Mouse (Mus musculus) brain, adult 2 months (tissue): ENCODE data around the gene Dok4.
A peak's percentile ranks its signal among the peaks of the same experiment; 100 is the strongest.
"Not testable (repeated sequence)": the region's sequence is repeated elsewhere in the genome, so short reads cannot be mapped to it uniquely, and the experiment has no call there.

Source experiments
- DNase-seq: peaks from one replicate; pipeline ENCODE4 v3.0.0; 2011; ENCODE audit warnings: low read depth, low spot score

Gene Dok4

DNA sequence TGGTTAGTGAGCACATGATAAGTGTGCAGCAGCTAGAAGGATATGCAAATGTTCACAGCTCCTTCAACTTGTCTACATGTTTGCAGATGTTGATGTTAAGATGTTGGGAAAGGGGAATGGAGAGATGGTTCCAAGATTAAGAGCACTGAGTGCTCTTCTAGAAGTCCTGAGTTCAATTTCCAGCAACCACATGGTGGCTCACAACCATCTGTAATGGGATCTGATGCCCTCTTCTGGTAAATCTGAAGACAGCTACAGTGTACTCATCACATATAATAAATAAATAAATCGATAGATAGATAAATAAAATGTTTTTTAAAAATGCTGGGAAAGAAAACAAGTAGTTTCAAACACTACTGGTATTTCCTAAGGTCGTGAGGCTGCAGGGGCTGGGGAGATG lies 34.9 kb downstream of the Dok4 start:
- DNase-seq: no peak

DNA sequence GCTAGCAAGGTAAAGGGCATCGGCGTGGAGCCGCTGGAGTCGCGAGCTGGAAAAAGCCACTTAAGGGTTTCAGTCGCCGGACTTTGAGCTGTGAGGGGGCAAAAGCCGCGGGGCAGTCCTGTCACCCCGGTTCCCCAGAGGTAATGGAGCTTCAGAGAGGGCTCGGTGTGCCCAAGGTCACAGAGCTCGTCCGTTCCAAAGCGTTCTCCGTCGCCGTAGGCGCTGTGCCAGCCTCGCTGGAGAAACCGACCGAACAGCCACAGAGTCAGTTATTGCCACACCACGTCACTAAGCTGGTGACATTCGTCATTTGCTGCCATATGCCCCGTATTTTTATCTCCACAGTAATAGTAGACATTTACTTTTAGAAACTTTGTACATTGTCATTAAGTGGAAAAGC lies 37.5 kb downstream of the Dok4 start:
- peak; percentile 81 for DNase-seq

DNA sequence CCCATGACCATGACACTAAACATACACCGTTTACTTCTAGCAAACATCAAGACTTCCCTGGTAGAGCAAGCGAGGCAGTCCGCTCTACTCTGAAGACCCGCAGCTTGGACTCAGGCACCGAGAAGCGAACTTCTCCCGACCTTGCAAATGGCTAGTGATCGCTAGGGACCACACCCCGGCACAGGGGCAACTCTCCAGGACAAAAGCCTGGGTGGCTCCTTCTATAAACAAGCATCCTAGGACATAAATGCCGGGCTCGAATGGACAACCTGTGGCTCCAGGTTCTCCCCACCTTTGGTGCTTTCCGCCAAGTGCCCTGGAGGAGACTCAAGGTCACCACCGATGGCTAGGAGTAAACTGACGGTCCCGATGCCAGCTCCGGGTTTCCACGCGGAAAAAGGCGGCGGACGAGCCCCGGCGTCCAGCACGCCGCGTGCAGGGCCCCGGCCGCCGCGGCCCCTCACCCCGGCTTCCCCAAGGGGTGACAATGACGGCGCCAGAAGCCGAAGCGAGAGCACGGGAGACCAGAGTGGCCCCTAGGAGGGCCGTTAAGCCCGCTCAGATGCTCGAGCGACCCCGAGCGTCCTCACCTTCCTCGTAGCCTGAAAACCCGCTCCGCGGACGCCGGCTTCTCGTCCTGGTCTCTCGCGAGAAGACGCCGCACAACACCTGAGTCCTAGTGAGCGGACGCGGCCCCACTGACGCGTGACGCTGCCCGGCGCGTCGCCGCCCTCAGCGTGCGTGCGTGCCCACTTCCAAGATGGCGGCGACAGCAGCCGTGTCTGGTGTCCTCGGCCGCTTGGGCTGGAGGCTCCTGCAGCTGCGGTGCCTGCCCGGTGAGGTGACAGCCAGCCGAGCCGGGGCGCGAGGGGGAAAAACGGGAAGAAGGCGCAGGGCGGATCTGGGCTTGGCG lies 38.2 kb downstream of the Dok4 start, which contains the start of the genes Coq9 and Ciapin1:
TSS of gene Coq9 (plus strand) at position 660 of the 913 bp plus-strand sequence.
TSS of gene Ciapin1 (minus strand) at position 697 of the 913 bp plus-strand sequence.
- DNase-seq: peak; percentile 98

DNA sequence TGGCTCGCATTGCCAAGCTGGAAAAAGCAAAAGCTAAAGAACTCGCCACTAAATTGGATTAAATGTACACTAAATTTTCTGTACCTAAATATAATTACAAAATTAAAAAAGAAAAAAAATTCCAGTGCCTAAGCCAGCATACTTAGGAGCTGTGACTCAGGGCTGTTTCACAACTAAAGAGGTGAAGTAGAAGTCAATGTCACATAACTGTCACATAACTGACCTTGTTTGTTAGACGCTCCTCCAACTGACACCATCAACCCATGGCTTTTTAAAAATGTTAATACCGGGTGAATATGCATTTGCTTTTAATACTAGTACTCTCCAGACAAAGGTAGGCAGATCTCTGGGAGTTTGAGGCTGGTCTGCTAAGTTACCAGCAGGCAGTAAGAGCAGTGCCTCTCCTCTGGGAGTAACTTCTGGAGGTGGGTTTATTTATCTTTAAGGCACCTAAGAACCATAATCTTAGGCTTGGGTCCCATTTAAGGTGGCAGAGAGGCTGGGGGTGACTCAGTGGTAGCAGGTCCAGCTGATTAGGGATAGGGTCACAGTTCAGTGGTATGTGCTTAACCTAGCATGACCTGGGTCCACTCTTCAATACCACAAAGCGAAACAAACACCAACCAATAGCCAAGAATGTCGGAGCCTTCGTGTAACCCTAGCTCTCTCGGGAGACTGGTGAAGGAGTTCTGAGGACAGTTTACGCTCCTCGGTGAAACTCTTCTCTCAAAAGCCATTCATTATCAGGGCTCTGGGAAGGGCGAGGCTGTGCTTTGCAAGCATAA lies 39.5 kb downstream of the Dok4 start:
- no peak for DNase-seq

DNA sequence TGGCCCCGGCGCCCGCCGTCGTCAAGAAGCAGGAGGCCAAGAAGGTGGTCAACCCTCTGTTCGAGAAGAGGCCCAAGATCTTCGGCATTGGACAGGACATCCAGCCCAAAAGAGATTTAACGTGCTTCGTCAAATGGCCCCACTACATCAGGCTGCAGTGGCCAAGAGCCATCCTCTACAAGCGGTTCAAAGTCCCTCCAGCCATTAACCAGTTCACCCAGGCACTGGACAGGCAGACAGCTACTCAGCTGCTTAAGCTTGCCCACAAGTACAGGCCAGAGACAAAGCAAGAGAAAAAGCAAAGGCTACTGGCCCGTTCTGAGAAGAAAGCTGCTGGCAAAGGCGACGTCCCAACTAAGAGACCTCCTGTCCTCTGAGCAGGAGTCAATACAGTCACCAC lies 40.4 kb downstream of the Dok4 start:
- DNase-seq: not testable (repeated sequence)

DNA sequence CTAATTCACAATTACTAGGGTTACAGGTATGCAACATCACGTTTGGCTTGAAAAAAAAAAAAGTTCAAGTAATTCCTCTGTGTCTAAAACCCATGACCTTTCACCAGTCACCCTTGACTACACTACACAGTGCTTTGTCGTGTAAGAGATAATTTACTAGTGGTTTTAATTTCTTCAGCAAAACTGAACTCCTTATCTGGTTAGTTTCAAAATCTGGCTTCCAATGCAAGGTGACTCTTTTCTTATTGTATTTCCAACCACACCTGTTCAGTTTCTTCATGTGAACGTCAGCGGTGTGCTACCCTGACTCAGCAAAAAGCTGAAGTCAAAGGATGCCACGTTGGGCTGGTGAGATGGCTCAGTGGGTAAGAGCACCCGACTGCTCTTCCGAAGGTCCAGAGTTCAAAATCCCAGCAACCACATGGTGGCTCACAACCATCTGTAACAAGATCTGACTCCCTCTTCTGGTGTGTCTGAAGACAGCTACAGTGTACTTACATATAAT lies 42.2 kb downstream of the Dok4 start:
- not testable (repeated sequence) for DNase-seq

DNA sequence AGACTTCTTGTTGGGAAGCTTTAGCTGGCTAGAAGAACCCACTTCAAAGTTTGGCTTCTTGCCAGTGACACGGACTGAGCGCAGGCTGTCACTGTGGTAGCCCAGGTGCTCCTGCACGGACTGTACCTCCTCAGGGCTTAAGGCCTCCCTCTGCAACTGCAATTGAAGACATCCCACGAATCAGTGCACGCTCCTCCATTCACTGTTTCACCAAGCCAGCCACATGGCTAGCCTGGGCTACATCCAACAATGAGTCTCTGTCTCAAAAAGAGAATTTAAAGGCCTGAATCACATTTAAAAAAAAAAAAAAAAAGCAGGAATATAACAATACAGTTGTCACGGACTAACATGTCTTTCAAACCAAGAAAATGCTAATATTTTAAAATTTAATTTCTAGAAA lies 47.8 kb downstream of the Dok4 start:
- no peak for DNase-seq

DNA sequence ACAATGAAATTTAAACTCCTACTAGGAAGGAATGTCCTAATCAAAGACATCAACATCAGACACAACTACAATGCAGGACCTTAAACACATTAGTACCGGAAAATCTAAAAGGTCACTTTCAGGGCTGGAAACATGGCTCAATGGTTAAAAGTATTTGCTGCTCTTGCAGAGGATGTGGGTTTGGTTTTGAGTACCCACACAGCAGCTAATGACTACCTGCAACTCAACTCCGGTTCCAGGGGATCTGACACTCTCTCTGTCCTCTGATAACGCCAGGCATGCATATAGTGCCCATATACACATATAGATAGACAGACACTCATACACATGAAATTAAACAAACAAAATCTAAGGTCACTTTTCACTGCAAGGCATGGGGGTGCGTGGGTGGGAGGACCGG lies 49.9 kb downstream of the Dok4 start:
- DNase-seq: no peak

DNA sequence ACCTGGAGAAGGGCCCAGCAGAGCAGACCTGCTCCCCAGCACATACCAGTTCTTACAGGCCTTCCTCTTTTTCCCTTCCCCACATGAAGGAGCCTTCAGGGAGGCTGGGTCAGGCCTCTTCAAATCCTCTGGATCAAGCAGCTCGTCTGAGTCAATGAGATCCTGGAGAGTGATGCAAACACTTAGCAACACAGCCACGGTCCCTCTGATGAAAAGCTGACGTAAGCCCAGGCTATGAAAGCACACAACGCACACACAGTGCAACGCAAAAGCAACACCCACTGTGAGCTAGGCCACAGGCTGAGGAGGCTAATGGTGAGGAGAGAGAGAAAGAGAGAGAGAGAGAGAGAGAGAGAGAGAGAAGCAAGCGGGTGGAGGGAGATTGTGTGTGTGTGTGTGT lies 51.0 kb downstream of the Dok4 start:
- DNase-seq: no peak

DNA sequence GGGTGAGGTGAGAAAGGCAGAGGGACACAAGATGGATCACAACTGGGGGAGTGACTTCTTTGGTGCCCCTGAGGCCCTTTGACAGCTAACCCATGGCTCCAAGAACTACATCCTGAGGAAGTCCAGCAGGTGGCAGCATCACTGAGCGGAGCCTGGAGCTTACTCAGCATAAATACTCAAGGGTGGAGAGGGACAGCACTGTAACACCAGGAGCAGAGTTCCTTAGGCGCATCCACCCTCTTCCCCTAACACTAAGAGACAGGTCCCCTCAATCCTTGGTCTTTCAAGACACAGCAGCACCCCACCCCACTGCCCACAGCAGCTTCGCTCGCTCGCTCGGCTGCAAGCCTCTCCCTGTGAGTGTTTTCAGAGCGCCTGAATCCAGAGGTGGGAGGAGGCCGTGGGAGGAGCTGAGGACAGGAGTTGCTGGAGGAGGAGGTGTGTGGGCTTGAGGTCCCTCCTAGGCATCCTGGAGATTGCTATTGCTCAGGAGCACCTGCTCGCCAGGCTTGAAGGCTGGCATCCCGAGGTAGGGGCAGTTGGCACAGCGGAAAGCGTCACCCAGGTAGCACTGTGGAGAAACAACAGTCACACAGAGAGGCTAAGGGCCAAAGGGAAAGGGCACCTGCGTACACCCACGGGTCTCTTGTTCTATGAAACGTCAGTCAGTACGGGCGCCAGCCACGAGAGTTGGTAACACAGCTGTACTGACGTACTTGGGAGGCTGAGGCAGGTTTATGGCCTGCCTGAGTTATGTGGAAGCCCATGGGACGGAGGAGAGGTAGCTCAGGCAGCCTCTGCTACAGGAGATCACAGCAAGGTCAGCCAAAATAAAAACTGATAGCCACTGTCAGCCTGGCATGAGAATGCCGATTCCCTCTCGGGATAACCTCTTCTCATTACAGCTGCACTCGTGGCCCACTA lies 53.2 kb downstream of the Dok4 start:
- peak; percentile 86 for DNase-seq

DNA sequence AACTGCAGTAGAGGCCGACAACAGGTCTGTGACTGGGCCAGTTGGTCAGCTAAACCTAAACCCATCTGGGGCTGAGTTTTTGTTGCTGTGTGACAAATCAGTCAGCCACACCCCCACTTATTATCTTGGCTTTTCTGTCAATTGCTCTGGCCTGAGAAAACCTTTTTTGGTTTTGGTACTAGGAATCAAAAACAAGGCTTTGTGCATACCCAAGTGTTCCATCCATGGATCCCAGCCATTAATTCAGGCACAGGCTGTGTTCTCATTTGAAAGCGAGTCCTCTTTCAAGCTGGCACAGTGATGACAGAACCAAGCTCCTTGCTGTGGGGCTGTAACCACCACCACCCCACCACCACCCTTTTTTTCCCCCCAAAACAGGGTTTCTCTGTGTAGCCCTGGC lies 54.7 kb downstream of the Dok4 start:
- no peak for DNase-seq

DNA sequence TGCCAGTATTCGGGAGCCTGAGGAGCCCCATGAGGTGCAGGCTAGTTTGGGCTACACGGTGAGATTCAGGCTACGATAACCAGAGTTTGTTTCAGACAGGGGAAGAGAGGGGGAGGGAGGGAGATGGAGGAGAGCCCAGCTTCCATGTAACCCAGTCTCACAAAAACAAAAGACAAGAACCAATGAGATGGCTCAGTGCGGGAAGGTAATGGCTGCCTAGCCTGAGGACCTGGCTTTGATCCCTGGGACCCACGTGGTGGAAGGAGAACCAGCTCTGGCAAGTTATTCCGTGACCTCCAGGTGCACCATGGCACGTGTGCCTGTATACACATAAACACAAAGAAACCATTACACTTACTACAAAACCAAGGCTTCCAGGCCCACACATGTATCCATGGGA lies 55.6 kb downstream of the Dok4 start:
- DNase-seq: no peak

DNA sequence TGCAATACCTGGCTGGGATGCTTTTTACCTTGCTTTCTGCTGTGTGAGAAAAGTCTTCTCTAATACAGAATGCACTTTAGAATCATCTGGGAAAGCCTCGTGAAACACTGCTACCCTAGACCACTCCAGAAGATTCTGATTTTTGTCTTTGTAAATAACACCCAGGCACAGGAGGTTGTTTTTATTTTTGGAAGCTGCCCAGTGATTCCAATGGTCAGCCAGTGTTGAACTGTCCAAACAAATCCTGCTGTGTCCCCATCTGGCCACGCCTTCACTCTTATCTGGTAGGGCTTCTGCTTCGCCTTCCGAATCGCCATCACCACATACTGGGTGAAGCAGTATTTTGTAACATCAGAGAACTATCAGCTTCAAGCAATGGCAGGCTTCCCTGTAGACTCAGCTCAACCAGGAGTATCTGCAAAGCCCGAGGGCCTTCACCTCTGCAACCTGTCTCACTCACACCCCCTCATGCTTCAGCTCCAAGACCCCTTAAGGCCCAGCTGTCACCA lies 56.4 kb downstream of the Dok4 start:
- DNase-seq: no peak

DNA sequence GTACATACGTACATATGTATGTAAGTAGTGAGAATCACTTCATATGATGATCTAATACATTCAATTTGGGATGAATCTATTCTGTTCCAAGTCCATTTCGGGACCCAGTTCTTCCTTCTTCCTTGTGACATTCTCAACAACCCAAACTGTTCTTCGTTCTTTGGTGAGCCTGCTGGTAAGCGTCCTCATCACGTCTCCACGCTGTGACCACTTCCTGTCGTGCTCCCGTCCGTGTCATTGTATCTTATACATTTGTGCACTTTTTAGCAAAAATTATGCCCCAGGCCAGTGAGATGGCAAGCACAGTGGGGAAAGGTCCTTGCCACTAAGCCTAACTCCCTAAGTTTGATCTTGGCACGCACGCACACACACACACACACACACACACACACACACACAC lies 58.2 kb downstream of the Dok4 start:
- no peak for DNase-seq

DNA sequence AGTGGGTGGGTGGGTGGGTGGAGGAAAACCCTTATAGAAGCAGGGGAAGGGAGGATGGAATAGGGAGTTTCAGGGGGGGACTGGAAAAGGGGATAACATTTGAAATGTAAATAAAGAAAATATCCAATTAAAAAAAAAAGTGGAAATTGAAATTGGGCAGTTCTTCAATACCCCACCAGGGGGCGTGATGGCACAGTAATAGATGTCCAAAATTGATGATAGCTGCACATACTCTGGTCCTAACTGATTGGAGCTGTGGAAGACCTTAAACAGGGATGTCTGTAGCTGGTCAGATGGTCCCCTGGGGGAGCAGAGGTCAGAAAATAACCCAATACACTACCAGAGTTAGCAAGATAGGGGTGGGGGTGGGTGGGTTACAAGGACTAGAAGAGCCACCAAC lies 61.6 kb downstream of the Dok4 start:
- no peak for DNase-seq
